Mouse (Mus musculus) liver, embryonic 14.5 days (tissue): ENCODE measurements at regions not wholly inside any gene's neighbourhood (a gene's known extent, or its start where the extent isn't known, plus 50 kb on each side); places are given as distances from the start of the nearest gene placed in this dataset.

Source experiments
- ATAC-seq: fragments of 200-750 bp; cut with Nextera tagmentation; 2 replicates; pipeline ENCODE4 v1.8.0; 2017; ENCODE audit warnings: moderate number of reproducible peaks, mild to moderate bottlenecking, moderate library complexity; ENCODE audit not compliant: insufficient read depth
- DNase-seq, 3 experiments: peaks; one replicate each; pipeline ENCODE4 v3.0.0-alpha.2; 2012 to 2013; ENCODE audit warnings: low read depth in 3 of 3, low spot score in 3 of 3
- H3K27ac ChIP-seq: fragments of 300-500 bp; sonication (generic); 2 replicates; pipeline ENCODE4 v1.5.1; 2014; ENCODE audit warnings: moderate library complexity, mild to moderate bottlenecking, control low read depth, inconsistent platforms
- H3K27me3 ChIP-seq: fragments of 300-500 bp; sonication (generic); 2 replicates; pipeline ENCODE4 v1.6.1; 2014; ENCODE audit warnings: mild to moderate bottlenecking, low read length, moderate library complexity; ENCODE audit not compliant: control insufficient read depth, insufficient read depth
- H3K36me3 ChIP-seq: fragments of 300-500 bp; sonication (generic); replicated peaks from 2 replicates; pipeline ENCODE4 v1.6.1; 2014; ENCODE audit warnings: low read depth; ENCODE audit not compliant: control insufficient read depth, insufficient read depth
- H3K4me1 ChIP-seq, 2 experiments: fragments of 200-500 bp in 1 of 2; fragments of 300-500 bp in 1 of 2; sonication (generic) in 1 of 2; replicated peaks; 2 replicates each; pipeline ENCODE4 v1.6.1; 2012 to 2014; ENCODE audit warnings: antibody characterized with exemption in 1 of 2, inconsistent platforms in 1 of 2, low read length in 1 of 2; ENCODE audit not compliant: control insufficient read depth in 2 of 2, insufficient read depth in 2 of 2
- H3K4me2 ChIP-seq: fragments of 300-500 bp; sonication (generic); 2 replicates; pipeline ENCODE4 v1.6.1; 2014; ENCODE audit warnings: low read depth, mild to moderate bottlenecking, control low read depth, moderate library complexity
- H3K4me3 ChIP-seq, 2 experiments: fragments of 200-500 bp in 1 of 2; fragments of 300-500 bp in 1 of 2; sonication (generic) in 1 of 2; 2 replicates each; pipeline ENCODE4 v1.5.1; 2012 to 2014; ENCODE audit warnings: low read depth in 2 of 2, low read length in 2 of 2, mild to moderate bottlenecking in 2 of 2, control low read depth in 1 of 2, inconsistent platforms in 1 of 2, moderate library complexity in 1 of 2; ENCODE audit not compliant: insufficient read depth in 1 of 2
- H3K9ac ChIP-seq: fragments of 300-500 bp; sonication (generic); replicated peaks from 2 replicates; pipeline ENCODE4 v1.6.1; 2014; ENCODE audit warnings: mild to moderate bottlenecking, control low read depth, moderate library complexity
- H3K9me3 ChIP-seq: fragments of 300-500 bp; sonication (generic); 2 replicates; pipeline ENCODE4 v1.6.1; 2016; ENCODE audit warnings: low read length, mixed read lengths; ENCODE audit not compliant: control insufficient read depth
- CTCF ChIP-seq: IDR thresholded peaks from 2 replicates; pipeline ENCODE4 v1.5.1; 2016; ENCODE audit warnings: antibody characterized with exemption, low read depth, control low read depth
- EP300 ChIP-seq: IDR thresholded peaks from 2 replicates; pipeline ENCODE4 v1.6.1; 2016; ENCODE audit warnings: antibody characterized with exemption, low read depth
- WGBS: fragments of 180-500 bp; shearing (Covaris S2); extraction: QIAGEN DNeasy Blood & Tissue Kit; methylation state at CpG from one replicate; pipeline ENCODE4 v1.1.7; 2014; ENCODE audit not compliant: insufficient replicate concordance; 5-methylcytosine and 5-hydroxymethylcytosine counted together

DNA sequence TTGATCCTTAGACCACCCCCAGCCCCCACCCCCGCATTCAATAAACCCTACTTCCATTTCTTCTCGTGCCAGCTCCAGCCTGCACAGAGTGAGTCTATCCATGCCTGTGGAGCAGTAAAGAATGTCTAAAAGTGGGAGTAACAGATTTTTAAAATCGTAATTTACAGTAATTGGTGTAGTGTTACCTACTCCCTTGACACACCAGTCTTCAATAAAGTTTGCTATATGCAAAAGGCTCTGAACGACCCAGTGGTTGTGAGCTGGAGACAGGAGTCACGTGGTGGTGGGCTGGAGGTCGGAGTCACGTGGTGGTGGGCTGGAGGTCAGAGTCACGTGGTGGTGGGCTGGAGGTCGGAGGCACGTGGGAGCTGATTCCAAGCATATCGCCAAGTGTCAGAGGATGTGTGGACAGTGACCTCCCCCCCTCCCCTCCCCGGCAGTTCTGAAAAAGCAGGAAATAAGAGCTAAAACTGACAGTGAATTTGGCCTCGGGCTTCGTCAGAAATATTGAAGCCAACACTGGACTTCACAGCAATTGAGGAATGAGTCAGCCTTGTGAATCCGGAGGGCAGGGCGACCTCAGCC lies 122.2 kb upstream of the Foxn2 start:
- H3K4me3 ChIP-seq: no peak overlapping the region
- 61% methylated on average over 16 of the region's 16 CpGs for WGBS
- no peak for ATAC-seq

DNA sequence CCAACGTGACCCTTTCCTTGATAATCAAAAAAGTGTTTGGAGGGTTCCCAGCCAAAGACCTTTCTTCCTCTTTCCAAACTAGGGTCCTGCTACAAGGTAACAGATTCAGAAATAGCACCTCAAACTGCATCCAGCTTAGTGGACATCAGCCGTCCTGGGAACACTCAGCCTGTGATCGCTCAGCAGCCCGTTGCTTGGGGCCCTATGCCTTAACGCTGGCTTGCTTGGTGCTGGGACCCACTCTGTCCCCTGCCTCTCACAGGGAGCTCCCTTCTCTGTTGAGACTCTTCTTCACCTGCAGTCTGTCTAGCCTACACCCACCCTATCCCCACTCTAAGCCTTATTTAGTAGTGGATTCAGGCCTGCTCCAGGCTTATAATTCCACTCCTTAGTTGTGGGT lies 121.6 kb upstream of the Foxn2 start:
- Histone ChIP-seq H3K36me3 (no peaks in the 10 kb centered on the region), H3K4me2 (no peak overlapping the region), H3K9ac (no peak overlapping the region), H3K4me1 (no peaks in the 10 kb centered on the region), H3K27me3 (no peaks in the 10 kb centered on the region), H3K9me3 (no peaks in the 10 kb centered on the region), H3K4me3 (no peak overlapping the region), H3K27ac (no peak overlapping the region)
- no peak for TF ChIP-seq EP300
- no peak for DNase-seq
- ATAC-seq: no peak
- whole genome bisulfite sequencing: 54% methylated on average over 5 of the region's 5 CpGs

More for the DNA sequence above, 122.2 kb upstream of the Foxn2 start:
- Histone ChIP-seq H3K27me3 (no peaks in the 10 kb centered on the region), H3K4me2 (no peak overlapping the region), H3K27ac (no peak overlapping the region), H3K9ac (no peak overlapping the region), H3K36me3 (no peaks in the 10 kb centered on the region), H3K9me3 (no peaks in the 10 kb centered on the region), H3K4me1 (no peaks in the 10 kb centered on the region)
- DNase-seq: no peak
- TF ChIP-seq EP300: no peak
- no peak for TF ChIP-seq CTCF

DNA sequence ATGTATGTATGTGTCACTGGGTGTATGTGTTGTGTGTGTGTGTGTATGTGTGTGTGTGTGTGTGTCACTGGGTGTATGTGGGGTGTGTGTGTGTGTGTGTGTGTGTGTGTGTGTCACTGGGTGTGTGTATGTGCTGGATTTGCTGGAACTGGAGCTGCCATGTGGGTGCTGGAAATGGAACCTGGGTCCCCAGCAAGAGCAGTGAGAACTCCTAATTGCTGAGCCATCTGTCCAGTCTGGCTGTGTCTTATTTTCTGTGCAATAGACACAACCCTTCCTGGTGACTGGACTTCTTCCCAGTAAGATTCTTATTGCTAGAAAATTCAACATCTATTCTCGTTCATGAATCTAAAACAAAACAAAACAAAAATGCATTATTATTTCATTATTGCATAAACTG lies 119.8 kb upstream of the Foxn2 start:
- DNase-seq: no peak
- H3K4me2 ChIP-seq: no peak overlapping the region
- WGBS: 44% methylated on average over 1 of the region's 1 CpGs
- H3K27me3 ChIP-seq: no peaks in the 10 kb centered on the region
- no peak overlapping the region for H3K4me3 ChIP-seq
- no peak for ATAC-seq
- H3K9ac ChIP-seq: no peak overlapping the region
- no peaks in the 10 kb centered on the region for H3K4me1 ChIP-seq
- no peaks in the 10 kb centered on the region for H3K9me3 ChIP-seq
- TF ChIP-seq CTCF (no peak), EP300 (no peak)
- no peak overlapping the region for H3K27ac ChIP-seq
- H3K36me3 ChIP-seq: no peaks in the 10 kb centered on the region

DNA sequence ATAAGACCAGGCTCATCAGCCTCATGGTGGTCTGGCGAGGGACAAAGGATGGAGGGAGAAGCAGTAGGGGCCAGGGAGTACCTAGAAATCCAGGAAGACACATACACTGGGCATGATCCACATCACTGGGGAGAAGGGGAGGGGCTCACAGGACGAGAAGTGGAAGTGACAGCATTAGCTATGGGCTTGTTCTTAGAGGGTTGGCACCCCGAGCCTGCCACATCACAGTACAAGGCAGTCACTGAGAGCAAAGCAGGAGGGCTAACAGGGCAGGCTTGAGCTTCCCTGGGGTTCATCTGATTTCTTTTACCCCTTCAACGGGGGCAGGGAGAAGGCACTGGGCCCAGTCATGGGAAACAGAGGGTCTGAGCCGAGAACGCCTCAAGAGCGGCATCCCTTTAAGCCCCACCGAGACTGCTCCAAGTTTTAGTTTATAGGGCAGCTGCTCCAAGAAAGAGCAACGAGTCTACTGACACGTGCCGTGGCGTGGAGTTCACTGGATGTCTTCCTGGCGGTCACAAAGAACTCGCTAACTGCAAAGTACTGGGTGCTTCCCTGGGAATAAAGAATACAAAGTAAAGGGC lies 115.1 kb upstream of the Foxn2 start:
- no peak overlapping the region for H3K9ac ChIP-seq
- ATAC-seq: no peak
- no peak for DNase-seq
- H3K36me3 ChIP-seq: no peaks in the 10 kb centered on the region
- TF ChIP-seq CTCF: no peak
- no peak for TF ChIP-seq EP300
- no peaks in the 10 kb centered on the region for H3K27me3 ChIP-seq
- WGBS: 51% methylated on average over 14 of the region's 14 CpGs
- H3K4me3 ChIP-seq: no peak overlapping the region
- peaks cover 0 to 5% of the 10 kb centered on the region in 2 experiments; a peak in 1 of 4 replicates for H3K4me1 ChIP-seq
- no peak overlapping the region for H3K4me2 ChIP-seq
- peaks cover 3% of the 10 kb centered on the region for H3K9me3 ChIP-seq
- no peak overlapping the region for H3K27ac ChIP-seq

DNA sequence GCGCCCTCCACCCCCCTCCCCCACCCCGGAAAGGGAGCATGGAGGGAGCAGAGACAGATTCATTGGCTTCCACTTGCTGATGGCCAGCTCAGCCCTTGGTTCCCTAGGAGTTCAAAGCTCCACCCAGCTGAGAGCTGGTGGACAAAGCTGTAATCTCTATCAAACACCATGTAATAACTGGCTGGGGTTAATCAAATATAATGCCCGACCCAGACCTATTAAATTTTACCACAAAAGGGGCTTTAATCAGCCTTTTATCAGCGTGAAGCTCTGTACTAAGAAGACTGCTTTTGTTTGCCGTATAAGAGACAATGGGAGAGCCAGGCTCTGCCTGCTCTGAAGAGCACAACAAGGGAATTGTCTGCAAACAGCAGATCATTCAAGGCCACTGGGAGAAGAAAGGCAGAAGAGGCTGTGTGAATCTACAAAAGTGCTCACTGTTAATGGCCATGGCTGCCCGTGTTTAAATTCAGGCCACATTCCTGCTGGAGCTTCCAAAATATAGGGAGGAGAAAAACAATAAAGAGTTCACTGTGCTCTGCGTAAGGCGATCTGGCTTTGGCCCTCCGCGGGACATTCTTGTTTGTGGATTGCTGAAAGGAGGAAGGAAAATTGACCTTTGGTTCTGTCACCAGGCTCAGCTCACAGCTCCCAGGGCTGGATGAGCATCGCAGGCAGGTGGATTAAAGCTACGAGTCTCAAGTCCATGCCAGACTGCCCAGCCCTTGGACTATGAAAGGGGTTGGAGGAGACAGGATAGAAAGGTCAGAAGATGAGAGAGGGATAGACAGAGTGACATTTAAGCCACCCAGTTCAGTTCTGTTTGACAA lies 114.4 kb upstream of the Foxn2 start:
- Histone ChIP-seq H3K4me2 (no peak overlapping the region), H3K4me3 (no peak overlapping the region), H3K9ac (no peak overlapping the region), H3K4me1 (peaks cover 0 to 5% of the 10 kb centered on the region in 2 experiments; a peak in 1 of 4 replicates), H3K27ac (no peak overlapping the region), H3K36me3 (no peaks in the 10 kb centered on the region), H3K27me3 (no peaks in the 10 kb centered on the region), H3K9me3 (peaks cover 3% of the 10 kb centered on the region)
- WGBS: 42% methylated on average over 12 of the region's 12 CpGs
- TF ChIP-seq CTCF (no peak), EP300 (no peak)
- ATAC-seq: 0 out of 2 replicates have a peak, but pooled peaks have one; percentile 31
- DNase-seq: no peak
